Comparison of ENCODE assay signal across 12 mouse cellular contexts in the genomic region with DNA sequence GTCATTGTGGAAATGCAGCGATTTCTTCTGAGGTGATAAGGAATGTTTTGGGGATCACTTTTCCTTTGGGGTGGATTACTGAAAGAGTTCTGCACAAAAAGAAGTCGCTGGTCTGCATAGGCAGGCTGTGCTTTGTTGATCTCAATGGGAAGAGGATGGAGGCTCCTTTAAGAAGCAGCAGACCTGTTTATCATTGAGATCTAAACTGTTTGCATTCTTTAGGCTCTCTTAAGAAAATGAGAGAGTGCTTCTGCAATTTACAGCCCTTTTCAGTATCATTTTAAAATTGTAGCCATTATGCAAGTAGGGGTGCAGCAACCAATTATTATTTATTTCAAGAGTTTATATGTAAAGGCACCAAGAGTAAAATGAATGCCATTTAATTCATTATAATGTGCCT. TPM values are rescaled to one million over a fixed set of nuclear protein-coding genes. Genes with fewer than 3 reads are reported as not detected.
DNase-seq lines count a peak whose midpoint lies in the region; ATAC-seq and TF ChIP-seq lines count a peak whose summit lies in the region.
"Had no signal": no experiment of that assay in that cellular context is flagged by ENCODE, and none has a peak within 500 bp of the region (broad histone marks: within the 10 kb centered on the region; RNA-seq: fewer than 3 reads in every experiment).

No protein-coding gene starts in this region.

- H3K36me3 ChIP-seq in heart, embryonic 15.5 days, result no peaks in the 10 kb centered on the region
- no peaks in the 10 kb centered on the region for H3K36me3 ChIP-seq in midbrain, embryonic 13.5 days
- H3K36me3 ChIP-seq in midbrain, embryonic 11.5 days (ENCODE audit: control insufficient read depth, insufficient read depth, low read length), result no peaks in the 10 kb centered on the region
- H3K36me3 ChIP-seq in limb, embryonic 14.5 days (ENCODE audit: control insufficient read depth, insufficient read depth, low read length), result no peaks in the 10 kb centered on the region
- no peaks in the 10 kb centered on the region for H3K36me3 ChIP-seq in stomach, embryonic 16.5 days (ENCODE audit: control insufficient read depth, insufficient read depth, low read length)

- DNase-seq in heart, postnatal 4 days, result no peak
- DNase-seq in midbrain, embryonic 11.5 days (ENCODE audit: low spot score, missing footprints), result no peak
- no peak for DNase-seq in limb, embryonic 14.5 days (ENCODE audit: low spot score)
- no peak for DNase-seq in thymus, postnatal 25 days
- no peak for DNase-seq in right cerebral cortex, postnatal 25 days
- DNase-seq: cerebellum, adult 11 months; heart, adult 11 months; lung, postnatal 14 days had no signal

- H3K9me3 ChIP-seq in heart, embryonic 15.5 days (replicated peaks), result no peaks in the 10 kb centered on the region
- no peaks in the 10 kb centered on the region for H3K9me3 ChIP-seq in midbrain, embryonic 13.5 days
- H3K9me3 ChIP-seq in midbrain, embryonic 11.5 days (ENCODE audit: control insufficient read depth, low read length), result no peaks in the 10 kb centered on the region
- no peaks in the 10 kb centered on the region for H3K9me3 ChIP-seq in limb, embryonic 14.5 days (ENCODE audit: control insufficient read depth, low read length)
- H3K9me3 ChIP-seq in stomach, embryonic 16.5 days (replicated peaks; ENCODE audit: control insufficient read depth, low read length), result no peaks in the 10 kb centered on the region

- TF ChIP-seq POLR2A in limb, embryonic 14.5 days (IDR thresholded peaks at IDR 0.05; ENCODE audit: borderline replicate concordance, extremely low read depth, insufficient read depth, insufficient read length), result no peak

- WGBS in heart, embryonic 15.5 days, result 41% methylated on average over 2 of the region's 2 CpGs
- WGBS in midbrain, embryonic 13.5 days, result 21% methylated on average over 2 of the region's 2 CpGs
- WGBS in midbrain, embryonic 11.5 days, result 28% methylated on average over 2 of the region's 2 CpGs
- 41% methylated on average over 2 of the region's 2 CpGs for WGBS in limb, embryonic 14.5 days
- 33% methylated on average over 2 of the region's 2 CpGs for WGBS in stomach, embryonic 16.5 days

- no peaks in the 10 kb centered on the region for H3K27me3 ChIP-seq in heart, embryonic 15.5 days
- H3K27me3 ChIP-seq in midbrain, embryonic 13.5 days, result peaks cover 2% of the 10 kb centered on the region; the same call in 1 of the 2 replicates
- peaks cover 3% of the 10 kb centered on the region; the same call in 1 of the 2 replicates for H3K27me3 ChIP-seq in midbrain, embryonic 11.5 days (ENCODE audit: control insufficient read depth, insufficient read depth, low read length)
- H3K27me3 ChIP-seq in limb, embryonic 14.5 days (ENCODE audit: control insufficient read depth, insufficient read depth, low read length), result no peaks in the 10 kb centered on the region; the same call in 1 of the 2 replicates
- peaks cover 4% of the 10 kb centered on the region; the same call in 1 of the 2 replicates for H3K27me3 ChIP-seq in stomach, embryonic 16.5 days (ENCODE audit: control insufficient read depth, insufficient read depth, low read length)

- no peak for ATAC-seq in heart, embryonic 15.5 days (replicated peaks; ENCODE audit: insufficient number of reproducible peaks, insufficient read depth, low FRiP score, low read depth)
- ATAC-seq in midbrain, embryonic 13.5 days, result no peak
- no peak for ATAC-seq in midbrain, embryonic 11.5 days (ENCODE audit: low FRiP score)
- no peak for ATAC-seq in limb, embryonic 14.5 days (ENCODE audit: low FRiP score, low read depth)
- ATAC-seq in stomach, embryonic 16.5 days (ENCODE audit: insufficient read depth, low FRiP score), result no peak

- H3K4me3 ChIP-seq in heart, embryonic 15.5 days, result peak overlapping the region; percentile 72; the same call in 1 of the 2 replicates
- H3K4me3 ChIP-seq in midbrain, embryonic 13.5 days (replicated peaks), result peak overlapping the region; percentile 60
- no peak overlapping the region for H3K4me3 ChIP-seq in midbrain, embryonic 11.5 days (ENCODE audit: low read depth, low read length)
- H3K4me3 ChIP-seq in limb, embryonic 14.5 days (replicated peaks; ENCODE audit: low read length), result no peak overlapping the region
- H3K4me3 ChIP-seq in stomach, embryonic 16.5 days (replicated peaks; ENCODE audit: low read length), result 0 out of 2 replicates have a peak overlapping the region, but pooled peaks have one; percentile 1
- H3K4me3 ChIP-seq: erythroblast, embryonic 14.5 days had no signal

- no peak overlapping the region for H3K27ac ChIP-seq in heart, embryonic 15.5 days
- no peak overlapping the region for H3K27ac ChIP-seq in midbrain, embryonic 13.5 days
- H3K27ac ChIP-seq in midbrain, embryonic 11.5 days (ENCODE audit: low read depth, low read length), result no peak overlapping the region
- H3K27ac ChIP-seq in limb, embryonic 14.5 days (replicated peaks; ENCODE audit: low read depth, low read length), result no peak overlapping the region
- no peak overlapping the region for H3K27ac ChIP-seq in stomach, embryonic 16.5 days (ENCODE audit: low read length)

- H3K4me2 ChIP-seq in heart, embryonic 15.5 days, result peak overlapping the region; percentile 86; the same call in 1 of the 2 replicates
- peak overlapping the region; percentile 59 for H3K4me2 ChIP-seq in midbrain, embryonic 13.5 days (replicated peaks)
- H3K4me2 ChIP-seq in midbrain, embryonic 11.5 days, result no peak overlapping the region
- peak overlapping the region; percentile 59; the same call in 1 of the 2 replicates for H3K4me2 ChIP-seq in limb, embryonic 14.5 days (replicated peaks; ENCODE audit: low read depth, low read length, severe bottlenecking)
- H3K4me2 ChIP-seq in stomach, embryonic 16.5 days (ENCODE audit: low read depth, low read length), result peak overlapping the region; percentile 71

- peaks cover 5% of the 10 kb centered on the region for H3K4me1 ChIP-seq in heart, embryonic 15.5 days (replicated peaks)
- H3K4me1 ChIP-seq in midbrain, embryonic 13.5 days (replicated peaks), result 0 out of 2 replicates have a peak, but pooled peaks cover 4% of the 10 kb centered on the region
- peaks cover 2% of the 10 kb centered on the region; the same call in 1 of the 2 replicates for H3K4me1 ChIP-seq in midbrain, embryonic 11.5 days (ENCODE audit: control insufficient read depth, insufficient read depth, low read length)
- H3K4me1 ChIP-seq in limb, embryonic 14.5 days (ENCODE audit: control insufficient read depth, insufficient read depth, low read length), result no peaks in the 10 kb centered on the region
- no peaks in the 10 kb centered on the region for H3K4me1 ChIP-seq in stomach, embryonic 16.5 days (ENCODE audit: control insufficient read depth, insufficient read depth, low read length)

- no peak overlapping the region for H3K9ac ChIP-seq in heart, embryonic 15.5 days
- H3K9ac ChIP-seq in midbrain, embryonic 13.5 days (replicated peaks), result no peak overlapping the region
- no peak overlapping the region for H3K9ac ChIP-seq in midbrain, embryonic 11.5 days (ENCODE audit: low read length)
- H3K9ac ChIP-seq in limb, embryonic 14.5 days (ENCODE audit: low read depth, low read length, severe bottlenecking), result no peak overlapping the region
- H3K9ac ChIP-seq in stomach, embryonic 16.5 days (ENCODE audit: low read length), result no peak overlapping the region

RNA-seq across cellular contexts. Expression of a gene that starts 2.1 kb away (rescaled TPM):
- polyA plus RNA-seq in heart, embryonic 15.5 days (2015; fragmentation: Nextera tagmentation; extraction: Ambion mirVana), result 128 and 154 TPM in 2 replicates
- 100 to 1,000 TPM; 279 to 282 TPM for total RNA-seq in heart, postnatal 4 days (2021)
- 37.6 and 39.3 TPM in 2 replicates for polyA plus RNA-seq in midbrain, embryonic 13.5 days (2015; fragmentation: Nextera tagmentation; extraction: Ambion mirVana)
- 35.4 and 39.6 TPM in 2 replicates for polyA plus RNA-seq in midbrain, embryonic 11.5 days (2014; fragmentation: Nextera tagmentation; extraction: Ambion mirVana)
- 22.1 and 26.7 TPM in 2 replicates for polyA plus RNA-seq in limb, embryonic 14.5 days (2012; rRNA removed)
- polyA plus RNA-seq in limb, embryonic 14.5 days (2014; fragmentation: Nextera tagmentation; extraction: Ambion mirVana), result 46.4 and 49.8 TPM in 2 replicates
- polyA plus RNA-seq in stomach, embryonic 16.5 days (2015; fragmentation: Nextera tagmentation; extraction: Ambion mirVana), result 23.3 and 29.6 TPM in 2 replicates

Comparison
In these comparisons a context has a peak if more than half of its experiments do, and no peak if none do; other contexts are left out.
1. H3K4me3 ChIP-seq: peak in heart, embryonic 15.5 days (single experiment), midbrain, embryonic 13.5 days (single experiment) and stomach, embryonic 16.5 days (single experiment); none in midbrain, embryonic 11.5 days (single experiment) and limb, embryonic 14.5 days (single experiment).